Mouse (Mus musculus): ENCODE data around the gene Dctn3. TPM values are rescaled to one million over a fixed set of nuclear protein-coding genes. Genes with fewer than 3 reads are reported as not detected.

The Dctn3 gene
- polyA plus RNA-seq, 1 experiment from 2014 or later: 146 TPM

- WGBS: 57% methylated on average over 1 of the region's 1 CpGs
Observed at GRCm38 (mm10) chr4:41738256-41738603, 15.3 kb upstream of the Dctn3 start.

GRCm38 (mm10) chr4:41737602-41738255 is 14.8 kb upstream of the Dctn3 start:
- whole genome bisulfite sequencing: 36% methylated on average over 8 of the region's 8 CpGs
- H3K9ac ChIP-seq: no peak overlapping the region
- H3K27me3 ChIP-seq: peaks cover 8% of the 10 kb centered on the region
- no peak overlapping the region for H3K4me2 ChIP-seq (replicated peaks)
- no peak overlapping the region for H3K4me3 ChIP-seq (replicated peaks)
- H3K9me3 ChIP-seq (replicated peaks): no peaks in the 10 kb centered on the region
- no peak overlapping the region for H3K27ac ChIP-seq (replicated peaks)
- no peak; the same call in 1 of the 2 replicates for ATAC-seq (ENCODE audit: insufficient number of reproducible peaks, low FRiP score, low TSS enrichment, low read depth)
- H3K4me1 ChIP-seq: peaks cover 18% of the 10 kb centered on the region
- peaks cover 9% of the 10 kb centered on the region; the same call in 1 of the 2 replicates for H3K36me3 ChIP-seq

More at GRCm38 (mm10) chr4:41738256-41738603, 15.3 kb upstream of the Dctn3 start:
- H3K4me3 ChIP-seq (replicated peaks): no peak overlapping the region
- no peak for ATAC-seq (ENCODE audit: insufficient number of reproducible peaks, low FRiP score, low TSS enrichment, low read depth)
- peaks cover 9% of the 10 kb centered on the region; the same call in 1 of the 2 replicates for H3K36me3 ChIP-seq
- no peak overlapping the region for H3K4me2 ChIP-seq (replicated peaks)
- H3K4me1 ChIP-seq: peaks cover 18% of the 10 kb centered on the region
- H3K27ac ChIP-seq (replicated peaks): no peak overlapping the region
- no peak overlapping the region for H3K9ac ChIP-seq
- H3K9me3 ChIP-seq (replicated peaks): no peaks in the 10 kb centered on the region
- peaks cover 3% of the 10 kb centered on the region for H3K27me3 ChIP-seq

GRCm38 (mm10) chr4:41731052-41731765 is 8.2 kb upstream of the Dctn3 start, which contains the start of gene Arid3c:
TSS of gene Arid3c (minus strand) at chr4:41731142.
- Histone ChIP-seq H3K9me3 (replicated peaks) (no peaks in the 10 kb centered on the region), H3K27ac (replicated peaks) (no peak within 1 kb of the TSS), H3K36me3 (no peaks in the 10 kb centered on the region), H3K4me1 (peaks cover 10% of the 10 kb centered on the region), H3K4me2 (replicated peaks) (peak within 1 kb of the TSS; percentile 71), H3K9ac (no peak within 1 kb of the TSS), H3K4me3 (replicated peaks) (peak within 1 kb of the TSS; percentile 38), H3K27me3 (peaks cover 65% of the 10 kb centered on the region)
- WGBS: 2% methylated on average over 50 of the region's 50 CpGs
- ATAC-seq (ENCODE audit: insufficient number of reproducible peaks, low FRiP score, low TSS enrichment, low read depth): peak; percentile 45

GRCm38 (mm10) chr4:41726826-41727621 is 4.1 kb upstream of the Dctn3 start:
- Histone ChIP-seq H3K27me3 (peaks cover 80% of the 10 kb centered on the region), H3K4me2 (replicated peaks) (no peak overlapping the region), H3K4me3 (replicated peaks) (no peak overlapping the region), H3K27ac (replicated peaks) (no peak overlapping the region), H3K9ac (no peak overlapping the region), H3K9me3 (replicated peaks) (no peaks in the 10 kb centered on the region), H3K4me1 (peaks cover 26% of the 10 kb centered on the region), H3K36me3 (no peaks in the 10 kb centered on the region)
- WGBS: 13% methylated on average over 20 of the region's 20 CpGs
- no peak for ATAC-seq (ENCODE audit: insufficient number of reproducible peaks, low FRiP score, low TSS enrichment, low read depth)

GRCm38 (mm10) chr4:41716834-41717233 is 6.1 kb downstream of the Dctn3 start:
- Histone ChIP-seq H3K27ac (replicated peaks) (peak overlapping the region; percentile 8; the same call in 1 of the 2 replicates), H3K4me3 (replicated peaks) (no peak overlapping the region), H3K9me3 (replicated peaks) (no peaks in the 10 kb centered on the region), H3K27me3 (no peaks in the 10 kb centered on the region), H3K9ac (no peak overlapping the region), H3K4me1 (peaks cover 42% of the 10 kb centered on the region), H3K4me2 (replicated peaks) (no peak overlapping the region), H3K36me3 (peaks cover 38% of the 10 kb centered on the region)
- WGBS: 34% methylated on average over 6 of the region's 6 CpGs
- no peak for ATAC-seq (ENCODE audit: insufficient number of reproducible peaks, low FRiP score, low TSS enrichment, low read depth)

GRCm38 (mm10) chr4:41715596-41715995 is 7.4 kb downstream of the Dctn3 start:
- no peak overlapping the region for H3K4me3 ChIP-seq (replicated peaks)
- no peaks in the 10 kb centered on the region for H3K9me3 ChIP-seq (replicated peaks)
- no peak overlapping the region for H3K9ac ChIP-seq
- WGBS: 91% methylated on average over 5 of the region's 5 CpGs
- H3K27me3 ChIP-seq: no peaks in the 10 kb centered on the region
- no peak for ATAC-seq (ENCODE audit: insufficient number of reproducible peaks, low FRiP score, low TSS enrichment, low read depth)
- peaks cover 36% of the 10 kb centered on the region for H3K36me3 ChIP-seq
- no peak overlapping the region for H3K27ac ChIP-seq (replicated peaks)
- no peak overlapping the region for H3K4me2 ChIP-seq (replicated peaks)
- peaks cover 45% of the 10 kb centered on the region for H3K4me1 ChIP-seq

- Histone ChIP-seq H3K27ac (replicated peaks) (no peak overlapping the region), H3K36me3 (peaks cover 35% of the 10 kb centered on the region), H3K4me2 (replicated peaks) (no peak overlapping the region), H3K27me3 (no peaks in the 10 kb centered on the region), H3K9me3 (replicated peaks) (no peaks in the 10 kb centered on the region), H3K9ac (no peak overlapping the region), H3K4me3 (replicated peaks) (no peak overlapping the region), H3K4me1 (peaks cover 45% of the 10 kb centered on the region)
- ATAC-seq (ENCODE audit: insufficient number of reproducible peaks, low FRiP score, low TSS enrichment, low read depth): no peak; the same call in 1 of the 2 replicates
- 74% methylated on average over 8 of the region's 8 CpGs for WGBS
Observed at GRCm38 (mm10) chr4:41715082-41715481, 7.9 kb downstream of the Dctn3 start.

GRCm38 (mm10) chr4:41714276-41714675 is 8.7 kb downstream of the Dctn3 start:
- H3K27ac ChIP-seq (replicated peaks): no peak overlapping the region
- H3K36me3 ChIP-seq: peaks cover 29% of the 10 kb centered on the region
- H3K4me1 ChIP-seq: peaks cover 45% of the 10 kb centered on the region
- H3K27me3 ChIP-seq: no peaks in the 10 kb centered on the region
- peak overlapping the region; percentile 81 for H3K4me3 ChIP-seq (replicated peaks)
- peak overlapping the region; percentile 92 for H3K4me2 ChIP-seq (replicated peaks)
- no peaks in the 10 kb centered on the region for H3K9me3 ChIP-seq (replicated peaks)
- no peak overlapping the region for H3K9ac ChIP-seq
- WGBS: 9% methylated on average over 8 of the region's 8 CpGs
- no peak for ATAC-seq (ENCODE audit: insufficient number of reproducible peaks, low FRiP score, low TSS enrichment, low read depth)

GRCm38 (mm10) chr4:41713197-41714067 is 9.5 kb downstream of the Dctn3 start, which contains the start of gene Rpp25l:
TSS of gene Rpp25l (minus strand) at chr4:41713534.
- Histone ChIP-seq H3K27ac (replicated peaks) (peak within 1 kb of the TSS; percentile 69), H3K4me2 (replicated peaks) (peak within 1 kb of the TSS; percentile 92), H3K9me3 (replicated peaks) (no peaks in the 10 kb centered on the region), H3K4me1 (peaks cover 45% of the 10 kb centered on the region), H3K36me3 (peaks cover 20% of the 10 kb centered on the region; the same call in 1 of the 2 replicates), H3K9ac (peak within 1 kb of the TSS; percentile 96), H3K27me3 (no peaks in the 10 kb centered on the region), H3K4me3 (replicated peaks) (peak within 1 kb of the TSS; percentile 81)
- WGBS: 0% methylated on average over 61 of the region's 61 CpGs
- ATAC-seq (ENCODE audit: insufficient number of reproducible peaks, low FRiP score, low TSS enrichment, low read depth): peak; percentile 26; the same call in 1 of the 2 replicates

- Histone ChIP-seq H3K9ac (peak overlapping the region; percentile 96), H3K4me1 (peaks cover 52% of the 10 kb centered on the region)
- no peak for ATAC-seq (ENCODE audit: insufficient number of reproducible peaks, low FRiP score, low TSS enrichment, low read depth)
Observed at GRCm38 (mm10) chr4:41712421-41713196, 10.4 kb downstream of the Dctn3 start.

More at GRCm38 (mm10) chr4:41712421-41713196, 10.4 kb downstream of the Dctn3 start:
- Histone ChIP-seq H3K27ac (replicated peaks) (peak overlapping the region; percentile 69), H3K4me3 (replicated peaks) (peak overlapping the region; percentile 81), H3K9me3 (replicated peaks) (no peaks in the 10 kb centered on the region), H3K27me3 (no peaks in the 10 kb centered on the region), H3K4me2 (replicated peaks) (peak overlapping the region; percentile 92), H3K36me3 (peaks cover 12% of the 10 kb centered on the region; the same call in 1 of the 2 replicates)
- 34% methylated on average over 31 of the region's 31 CpGs for WGBS

Data from embryonic facial prominence, embryonic 15.5 days (tissue).